Mouse (Mus musculus) right cerebral cortex, postnatal 10 days (tissue): ENCODE data around the gene Anpep.
A peak's percentile ranks its signal among the peaks of the same experiment; 100 is the strongest.
"Not testable (repeated sequence)": the region's sequence is repeated elsewhere in the genome, so short reads cannot be mapped to it uniquely, and the experiment has no call there.

ENCODE experiments used
- DNase-seq, 2 experiments: peaks; one replicate each; pipeline ENCODE4 v3.0.0; 2021; ENCODE audit warnings: low spot score in 2 of 2

Gene Anpep

DNA sequence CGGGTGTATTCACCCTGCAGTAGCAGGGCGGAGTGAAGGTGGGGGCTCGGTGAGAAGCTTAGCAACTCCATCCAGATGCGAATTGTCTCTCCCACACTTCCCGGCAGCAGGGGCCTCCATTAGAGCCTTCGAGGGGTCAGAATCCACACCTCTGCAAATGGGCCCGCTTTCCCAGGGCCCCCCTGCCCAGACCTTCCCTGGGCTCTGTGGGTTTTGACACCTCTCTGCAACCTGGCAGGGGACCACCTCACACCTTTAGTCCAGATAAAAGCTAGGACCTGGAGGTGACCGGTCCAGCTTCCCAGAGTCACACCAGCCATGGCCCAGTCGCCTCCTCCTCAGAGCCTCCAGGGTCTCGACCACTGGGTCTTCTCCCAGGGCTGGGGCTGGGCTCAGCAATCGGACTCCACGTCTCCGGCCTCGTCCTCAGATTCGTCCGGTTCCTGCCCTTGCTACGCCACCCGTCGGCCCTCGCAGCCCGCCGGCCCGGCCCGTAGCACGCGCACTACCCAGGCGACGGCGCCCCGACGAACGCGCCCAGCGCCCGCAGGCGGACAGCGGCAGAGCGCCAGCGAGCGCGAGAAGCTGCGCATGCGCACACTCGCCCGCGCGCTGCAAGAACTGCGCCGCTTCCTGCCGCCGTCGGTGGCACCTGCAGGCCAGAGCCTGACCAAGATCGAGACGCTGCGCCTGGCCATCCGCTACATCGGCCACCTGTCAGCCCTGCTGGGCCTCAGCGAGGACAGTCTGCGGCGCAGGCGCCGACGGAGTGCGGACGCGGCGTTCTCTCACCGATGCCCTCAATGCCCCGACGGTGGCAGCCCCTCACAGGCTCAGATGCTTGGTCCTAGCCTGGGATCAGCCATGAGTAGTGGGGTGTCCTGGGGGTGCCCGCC, 50.0 kb downstream of the Anpep start, which contains the start of gene Mesp2:
Gene Mesp2 (plus strand): TSS at position 117 of the 896 bp plus-strand sequence.
- DNase-seq = peak; percentile 75 to 84

GRCm38 (mm10) chr7:79808561-79808960, 52.3 kb downstream of the Anpep start:
- DNase-seq = no peak

DNA sequence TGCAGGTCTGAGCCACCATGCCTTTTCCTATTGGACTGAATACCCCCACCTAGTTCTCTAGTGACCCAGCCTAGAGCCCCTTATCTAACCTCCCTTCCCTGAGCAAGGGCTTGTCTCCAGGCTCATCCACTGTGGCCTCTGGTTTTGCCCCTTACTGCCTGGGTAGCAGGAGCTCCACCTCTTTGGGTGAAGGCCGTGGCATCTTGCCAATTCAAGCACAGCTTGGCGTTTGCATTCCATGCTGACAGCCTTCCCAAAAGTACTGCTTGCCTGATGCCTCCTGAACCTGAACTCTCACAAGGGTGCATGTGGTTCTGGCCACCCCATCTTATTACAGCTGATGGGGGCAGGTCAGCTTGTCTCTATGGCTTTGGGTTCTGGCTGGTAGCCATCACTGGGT, 57.0 kb downstream of the Anpep start:
- DNase-seq = no peak

DNA sequence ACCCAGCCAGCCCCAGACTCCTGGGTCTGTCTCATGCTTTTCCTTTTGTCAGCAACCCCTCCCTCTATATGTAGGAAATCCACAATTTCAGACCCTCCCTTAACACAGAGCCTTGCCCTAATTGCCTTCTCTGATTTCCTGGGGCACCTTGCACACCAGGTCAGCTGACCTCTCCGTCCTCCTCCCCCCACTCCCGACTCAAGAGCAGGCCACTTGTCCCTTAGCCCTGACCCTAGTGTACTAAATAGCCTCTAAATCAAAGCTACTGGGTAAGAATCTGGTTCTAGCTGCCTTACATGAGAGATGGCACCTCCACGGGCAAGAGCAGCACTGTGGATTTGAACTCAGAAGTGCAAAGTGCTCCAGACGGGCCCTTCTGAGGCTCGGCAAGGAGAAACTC, 58.8 kb downstream of the Anpep start:
- no peak for DNase-seq

- DNase-seq = no peak
Measured at GRCm38 (mm10) chr7:79801391-79801790, 59.5 kb downstream of the Anpep start.

DNA sequence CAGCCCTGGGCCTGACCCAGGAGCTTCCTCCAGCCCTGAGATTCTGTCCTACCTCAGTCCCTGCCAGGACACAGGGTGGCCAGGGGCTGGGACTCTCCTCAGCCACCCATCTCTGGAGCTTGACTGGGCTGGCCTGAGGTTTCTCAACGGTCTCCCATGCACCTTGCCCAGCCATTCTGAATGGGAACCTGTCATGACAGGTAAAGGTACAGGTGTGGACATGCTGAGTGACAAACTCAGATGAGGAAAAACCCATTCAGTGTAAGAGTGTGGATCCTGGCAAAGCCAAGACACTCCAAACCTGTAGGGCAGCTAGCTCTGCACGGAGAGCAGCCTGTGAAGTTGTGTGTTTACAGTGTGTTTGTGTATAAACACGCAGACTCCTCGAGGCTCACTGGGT, 60.5 kb downstream of the Anpep start:
- no peak for DNase-seq

DNA sequence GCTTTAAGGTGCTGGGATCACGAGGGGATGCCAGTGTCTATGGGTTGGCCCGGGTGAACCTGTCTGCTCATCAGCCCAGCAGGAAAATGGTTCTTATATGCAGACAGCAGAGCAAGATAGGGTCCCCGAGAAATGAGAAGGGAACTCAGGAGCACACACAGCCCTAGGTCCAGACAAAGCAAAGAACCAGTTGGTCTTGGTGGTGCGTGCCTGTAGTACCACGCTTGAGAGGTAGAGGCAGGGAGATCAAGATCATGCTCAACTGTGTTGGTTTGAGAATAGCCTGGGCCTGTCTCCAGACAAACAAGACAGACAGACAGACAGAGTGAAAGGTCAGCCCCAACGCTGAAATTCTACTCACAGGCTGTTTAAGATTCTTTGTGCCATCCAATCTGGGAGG, 61.4 kb downstream of the Anpep start:
- DNase-seq = no peak

DNA sequence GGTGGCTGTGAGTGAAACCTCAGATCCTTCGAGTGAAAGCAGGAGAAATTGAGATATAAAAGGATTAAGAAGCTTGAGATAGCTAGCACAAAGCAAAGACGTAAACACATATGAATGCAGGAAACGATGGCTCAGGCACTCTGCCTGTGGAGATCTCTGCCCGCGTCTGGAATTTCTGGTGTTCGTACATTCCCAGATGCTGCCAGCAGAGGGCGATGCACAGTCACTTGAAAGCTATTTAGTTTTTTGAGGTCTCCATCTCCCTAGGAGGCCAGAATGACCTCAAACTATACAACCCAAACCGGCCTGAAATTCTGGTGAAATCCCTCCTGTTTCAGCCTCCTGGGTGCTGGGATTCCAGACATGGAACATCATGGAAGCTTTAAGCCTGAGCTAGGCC, 61.8 kb downstream of the Anpep start:
- peak; percentile 74 to 85 for DNase-seq

DNA sequence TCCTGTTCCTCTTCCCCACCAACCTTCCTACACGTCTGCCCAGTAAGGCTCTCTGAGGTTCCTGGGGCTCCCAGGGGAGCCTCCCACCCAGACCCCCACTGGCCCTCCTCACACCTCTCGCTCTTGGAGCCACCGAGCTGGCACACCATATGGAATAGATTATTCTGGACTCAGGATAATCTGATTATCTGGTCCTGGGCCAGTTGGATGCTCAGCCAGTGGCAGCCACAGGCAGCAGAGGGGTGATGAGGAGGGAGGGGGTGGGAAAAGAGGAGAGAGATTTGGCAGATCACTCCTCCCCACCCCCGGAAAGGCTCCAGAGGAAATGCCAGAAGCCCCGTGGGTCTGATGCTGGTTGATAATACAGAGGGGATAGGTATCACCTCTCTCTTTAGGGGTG, 62.3 kb downstream of the Anpep start:
- DNase-seq = no peak

DNA sequence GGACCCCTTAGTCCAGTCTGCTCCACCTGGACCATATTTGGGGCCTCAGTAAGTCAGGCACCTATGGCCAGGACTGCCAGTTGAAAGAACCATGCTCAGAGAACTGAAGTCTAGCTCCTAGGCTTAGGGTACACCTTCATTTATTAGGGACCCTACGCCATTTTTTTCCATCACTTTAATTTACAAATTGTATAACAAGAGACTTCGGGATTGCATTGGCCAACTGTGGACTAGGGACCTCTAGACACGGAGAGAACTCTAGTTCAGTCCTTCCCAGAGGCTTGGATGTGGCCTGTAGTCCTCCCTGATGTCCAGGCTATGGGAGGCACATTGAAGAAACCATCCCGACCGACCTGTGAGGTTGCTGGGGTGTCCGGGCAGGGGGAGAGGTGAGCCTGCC, 67.2 kb downstream of the Anpep start, which contains the start of gene Mesp1:
Gene Mesp1 (minus strand): TSS at position 101 of the 400 bp plus-strand sequence.
- no peak for DNase-seq

GRCm38 (mm10) chr7:79792635-79793421, 68.0 kb downstream of the Anpep start:
- DNase-seq = peak; percentile 43 to 46

- not testable (repeated sequence) for DNase-seq
Measured at GRCm38 (mm10) chr7:79789812-79790211, 71.0 kb downstream of the Anpep start.

DNA sequence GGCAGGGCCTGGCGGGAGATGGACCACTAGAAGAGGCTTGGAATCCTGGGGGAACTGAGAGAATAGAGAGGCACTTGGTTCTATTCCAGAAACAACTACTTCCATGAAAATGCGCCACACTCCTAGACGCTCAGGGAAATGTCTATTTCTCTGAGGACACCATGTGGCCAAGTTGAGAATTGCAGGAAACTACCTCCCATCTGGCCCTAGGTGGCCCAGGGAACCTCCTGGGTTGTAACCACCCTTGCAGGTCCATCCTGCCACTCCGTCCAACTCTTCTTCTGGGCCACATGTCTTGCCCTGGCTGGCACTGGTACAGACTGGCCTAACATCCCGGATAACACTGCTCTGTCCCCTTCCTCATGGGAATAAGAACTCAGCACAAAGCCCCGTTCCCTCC, 74.6 kb downstream of the Anpep start:
- DNase-seq = peak; percentile 55 to 78

DNA sequence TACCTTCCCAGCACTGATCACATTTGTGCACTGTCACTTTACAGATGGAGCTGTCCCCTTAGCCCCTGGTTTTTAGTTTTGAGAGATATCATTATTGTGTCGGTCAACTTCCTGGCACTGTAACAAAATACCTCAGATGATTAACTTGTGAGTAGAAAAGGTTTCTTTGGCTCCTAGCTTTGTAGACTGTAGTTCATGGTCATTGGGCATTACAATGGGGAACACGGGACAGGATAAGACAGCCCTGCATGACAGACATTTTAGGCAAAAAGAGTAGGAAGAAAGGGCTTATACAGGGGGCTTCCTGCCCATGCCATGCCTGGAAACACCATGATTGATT, 78.4 kb downstream of the Anpep start:
- DNase-seq = no peak

DNA sequence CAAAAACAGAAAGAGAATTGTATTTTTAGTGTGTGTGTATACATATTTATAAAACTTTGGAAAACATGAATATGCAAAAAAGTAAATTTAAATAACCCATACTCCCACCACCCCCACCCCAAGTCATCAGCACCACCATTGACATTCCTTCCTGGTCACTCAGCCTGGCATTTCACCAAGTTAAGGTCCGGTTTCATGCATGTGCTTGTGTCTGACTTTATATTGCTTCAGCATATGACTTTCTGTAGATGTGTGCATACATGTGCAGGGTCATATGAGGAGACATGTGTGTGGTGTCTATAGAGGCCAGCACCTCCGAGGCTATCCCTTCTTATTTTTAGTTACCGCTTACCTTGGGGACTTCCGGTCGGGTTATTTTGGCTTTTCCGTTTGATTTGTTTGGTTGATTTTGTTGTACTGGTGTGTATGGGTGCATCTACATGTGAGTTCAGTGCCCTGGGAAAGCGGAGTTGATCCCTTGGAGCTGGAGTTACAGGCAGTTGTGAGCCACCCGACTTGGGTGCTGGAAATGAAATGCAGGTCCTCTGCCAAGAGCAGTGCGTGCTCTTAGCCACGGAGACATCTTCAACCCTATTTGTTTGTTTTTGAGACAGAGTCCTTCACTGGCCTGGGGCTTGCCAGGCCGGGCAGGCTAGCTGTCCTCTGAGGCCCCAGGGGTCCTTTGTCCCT, 78.9 kb downstream of the Anpep start:
- no peak for DNase-seq

- DNase-seq = peak; percentile 69 to 77
Measured at GRCm38 (mm10) chr7:79780647-79781626, 79.9 kb downstream of the Anpep start.
